Mouse (Mus musculus) neural tube, embryonic 10.5 days (tissue): Measurements from ENCODE around the gene Dscam.

Experiments used
- DNase-seq: peaks from one replicate; pipeline ENCODE4 v3.0.0-alpha.2; 2017; ENCODE audit warnings: low spot score; ENCODE audit errors: extremely low spot score

Dscam gene

GRCm38 (mm10) chr16:96779021-96779420 is 391.5 kb downstream of the Dscam start:
- no peak for DNase-seq

- DNase-seq, result no peak
Observed at GRCm38 (mm10) chr16:96774245-96774644, 396.3 kb downstream of the Dscam start.

GRCm38 (mm10) chr16:96767985-96768384 is 402.6 kb downstream of the Dscam start:
- no peak for DNase-seq

- DNase-seq, result no peak
Observed at GRCm38 (mm10) chr16:96767508-96767907, 403.0 kb downstream of the Dscam start.

GRCm38 (mm10) chr16:96761225-96761624 is 409.3 kb downstream of the Dscam start:
- no peak for DNase-seq

- no peak for DNase-seq
Observed at GRCm38 (mm10) chr16:96759081-96759603, 411.4 kb downstream of the Dscam start.

- no peak for DNase-seq
Observed at GRCm38 (mm10) chr16:96758381-96758780, 412.2 kb downstream of the Dscam start.

DNA sequence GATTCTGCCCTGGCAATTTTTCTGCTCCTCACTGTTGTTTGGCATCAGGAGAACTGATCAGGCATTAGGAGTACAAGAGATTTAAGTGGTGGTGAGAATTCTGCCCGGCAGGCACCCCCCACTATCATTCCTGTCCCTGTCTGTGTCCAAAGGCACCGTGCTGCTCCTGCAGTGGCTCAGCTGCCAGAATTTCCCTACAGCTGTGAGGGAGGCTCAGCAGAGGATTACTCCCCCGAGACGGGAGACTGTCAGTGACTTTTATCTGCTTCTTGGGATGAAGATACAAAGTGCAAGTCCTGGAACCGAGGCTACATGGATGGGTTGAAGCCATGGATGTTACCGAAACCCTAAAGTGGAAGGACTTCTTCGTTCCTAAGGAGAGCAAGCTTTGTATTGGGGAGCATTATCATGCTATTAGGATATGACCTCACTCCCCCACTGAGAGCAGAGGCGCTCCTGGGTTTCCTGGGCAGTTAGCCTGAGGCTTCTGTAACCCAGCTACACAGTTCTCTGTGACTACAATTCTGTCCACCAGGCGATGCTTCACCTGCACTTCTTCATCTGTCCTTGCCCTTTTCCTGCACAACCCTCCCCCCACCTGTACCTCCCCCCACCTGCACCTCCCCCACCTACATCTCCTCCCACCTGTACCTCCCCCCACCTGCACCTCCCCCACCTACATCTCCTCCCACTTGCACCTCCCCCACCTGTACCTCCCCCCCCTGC is 412.8 kb downstream of the Dscam start:
- DNase-seq, result no peak

GRCm38 (mm10) chr16:96756994-96757393 is 413.6 kb downstream of the Dscam start:
- DNase-seq, result no peak

DNA sequence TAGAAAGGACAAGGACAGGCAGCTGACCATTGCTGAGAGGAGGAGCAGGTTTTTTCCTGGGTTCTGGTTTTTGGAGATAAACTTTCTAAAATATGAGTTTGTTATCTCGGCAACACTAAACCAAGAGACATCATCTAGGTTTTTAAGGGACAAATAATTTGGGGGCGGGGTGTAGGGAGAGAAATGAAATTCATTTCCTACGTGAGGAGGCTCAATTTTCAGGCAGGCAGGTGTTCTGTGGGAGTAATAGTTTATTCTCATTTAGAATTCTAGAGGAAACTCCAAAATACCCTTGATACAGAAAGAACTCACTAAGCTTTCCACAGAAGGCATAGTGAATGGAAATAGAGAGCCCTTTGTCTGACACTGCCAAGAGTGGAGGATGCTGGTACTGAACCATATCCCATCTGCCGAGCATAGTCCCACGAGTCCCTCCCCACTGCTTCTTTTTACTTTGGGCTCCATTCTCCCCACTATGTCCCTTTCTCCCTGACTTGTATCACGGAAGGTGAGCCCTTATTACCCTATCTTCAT is 415.5 kb downstream of the Dscam start:
- DNase-seq, result no peak

DNA sequence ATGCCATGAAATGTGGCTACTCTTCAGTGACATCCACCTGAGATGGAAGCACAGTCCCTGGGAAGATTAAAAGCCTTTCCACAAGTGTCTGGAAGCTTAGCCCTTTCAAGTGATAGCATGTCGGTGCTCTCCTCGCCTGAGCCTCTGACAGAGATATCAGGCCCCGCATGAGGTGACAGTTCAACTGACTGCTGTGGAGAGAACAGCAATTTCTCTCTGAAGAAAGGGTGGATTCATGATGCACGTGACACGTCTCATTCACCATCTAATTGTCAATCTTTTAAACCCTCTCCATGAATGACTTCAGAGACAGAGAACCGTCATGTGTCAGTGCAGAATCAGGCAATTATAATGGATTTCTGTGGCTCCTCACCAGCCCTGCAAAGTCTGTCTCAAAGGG is 416.2 kb downstream of the Dscam start:
- no peak for DNase-seq

DNA sequence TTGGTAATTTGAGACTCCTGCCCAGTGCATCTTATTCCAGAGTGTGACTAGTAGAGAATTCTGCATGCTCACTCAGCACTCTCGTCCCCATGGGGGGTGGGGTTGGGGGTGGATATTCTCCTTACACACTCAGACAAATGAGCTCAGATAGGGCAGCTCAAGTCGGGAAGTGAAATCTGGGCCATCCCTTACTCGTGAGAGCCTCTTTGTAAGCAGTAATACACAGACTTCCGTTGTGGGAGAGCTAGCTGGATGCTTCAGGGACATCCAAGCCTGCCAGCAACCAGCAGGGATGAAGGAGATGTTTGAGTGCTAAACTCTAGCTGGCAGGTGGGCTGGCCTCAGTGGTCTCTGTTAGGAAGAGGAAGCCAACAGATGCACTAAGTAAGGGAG is 416.8 kb downstream of the Dscam start:
- DNase-seq, result no peak

DNA sequence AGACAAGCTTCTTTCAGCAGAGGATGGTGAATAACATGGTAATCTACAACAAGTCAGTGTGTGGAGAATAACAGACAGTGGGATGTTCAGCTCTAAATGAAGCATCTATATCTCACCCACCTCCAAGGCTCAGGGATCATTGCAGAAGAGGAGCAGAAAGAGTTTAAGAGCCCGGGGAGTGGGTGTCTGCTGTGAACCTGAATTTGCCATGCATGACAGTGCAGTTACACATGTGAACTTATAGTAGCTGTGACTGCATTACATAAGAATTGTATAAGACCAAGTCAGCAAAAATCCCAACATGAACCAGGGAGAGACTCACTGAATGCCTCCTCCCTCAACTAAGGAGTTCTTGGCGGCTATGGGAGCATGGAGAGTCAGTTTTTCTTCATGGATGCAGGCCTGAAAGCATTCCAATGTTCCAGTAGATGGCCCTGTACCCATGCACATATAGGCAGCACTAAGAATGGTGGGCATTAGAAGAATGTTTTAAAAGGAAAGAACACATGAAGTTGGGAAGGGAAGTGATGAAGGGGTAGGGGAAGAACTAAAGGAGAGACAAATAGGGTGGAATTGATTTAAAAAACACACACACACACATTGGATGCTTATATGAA is 417.3 kb downstream of the Dscam start:
- no peak for DNase-seq

DNA sequence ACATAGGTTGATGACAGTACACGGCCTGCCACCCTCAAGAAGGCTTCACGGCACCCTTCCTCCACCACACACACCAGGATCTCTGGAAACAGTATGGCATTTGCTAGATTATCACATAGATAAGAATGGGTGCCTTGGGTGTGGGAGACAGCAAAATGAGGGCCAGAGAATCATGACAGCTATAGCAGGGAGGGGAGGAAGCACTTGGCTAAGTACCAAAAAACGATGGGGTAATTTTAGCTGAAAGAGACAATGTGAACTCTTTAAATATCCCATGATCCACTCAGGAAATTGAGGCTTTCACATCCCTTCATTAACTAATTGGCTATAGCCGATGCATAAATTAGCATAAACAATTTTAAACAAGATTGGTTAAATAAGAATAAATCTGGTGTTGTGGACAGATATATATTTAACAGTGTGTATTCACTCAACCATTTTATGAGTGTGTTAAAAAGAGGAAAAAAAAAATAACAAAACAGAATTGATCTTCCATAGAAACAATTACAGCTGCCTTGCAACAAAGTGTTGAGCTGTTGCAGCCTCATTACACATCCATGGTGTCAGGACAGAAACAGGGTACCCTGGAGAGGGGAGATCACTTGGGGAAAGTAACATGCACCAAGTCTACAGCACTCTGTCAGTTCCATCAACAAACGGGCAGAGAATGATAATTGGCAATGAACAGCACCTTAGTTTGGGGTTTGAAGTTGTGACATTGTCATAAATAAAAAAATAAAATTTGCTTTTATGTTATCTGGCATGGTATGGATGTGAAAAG is 427.9 kb downstream of the Dscam start:
- DNase-seq, result no peak

DNA sequence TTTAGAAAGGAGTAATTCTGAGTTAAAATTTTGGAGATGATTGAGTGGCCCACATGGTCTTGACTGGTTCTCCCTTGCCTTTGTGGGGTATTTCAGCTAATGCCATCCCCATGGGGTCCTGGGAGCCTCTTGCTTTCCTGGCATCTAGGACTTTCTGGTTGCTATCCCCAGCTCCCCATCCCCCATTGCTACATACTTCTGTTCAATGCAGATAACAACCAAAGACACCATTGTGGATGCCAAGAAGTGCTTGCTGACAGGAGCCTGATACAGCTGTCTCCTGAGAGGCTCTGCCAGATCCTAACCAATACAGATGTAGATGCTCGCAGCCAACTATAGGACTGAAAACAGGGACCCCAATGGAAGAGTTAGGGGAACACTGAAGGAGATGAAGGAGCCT is 429.2 kb downstream of the Dscam start:
- DNase-seq, result no peak

DNA sequence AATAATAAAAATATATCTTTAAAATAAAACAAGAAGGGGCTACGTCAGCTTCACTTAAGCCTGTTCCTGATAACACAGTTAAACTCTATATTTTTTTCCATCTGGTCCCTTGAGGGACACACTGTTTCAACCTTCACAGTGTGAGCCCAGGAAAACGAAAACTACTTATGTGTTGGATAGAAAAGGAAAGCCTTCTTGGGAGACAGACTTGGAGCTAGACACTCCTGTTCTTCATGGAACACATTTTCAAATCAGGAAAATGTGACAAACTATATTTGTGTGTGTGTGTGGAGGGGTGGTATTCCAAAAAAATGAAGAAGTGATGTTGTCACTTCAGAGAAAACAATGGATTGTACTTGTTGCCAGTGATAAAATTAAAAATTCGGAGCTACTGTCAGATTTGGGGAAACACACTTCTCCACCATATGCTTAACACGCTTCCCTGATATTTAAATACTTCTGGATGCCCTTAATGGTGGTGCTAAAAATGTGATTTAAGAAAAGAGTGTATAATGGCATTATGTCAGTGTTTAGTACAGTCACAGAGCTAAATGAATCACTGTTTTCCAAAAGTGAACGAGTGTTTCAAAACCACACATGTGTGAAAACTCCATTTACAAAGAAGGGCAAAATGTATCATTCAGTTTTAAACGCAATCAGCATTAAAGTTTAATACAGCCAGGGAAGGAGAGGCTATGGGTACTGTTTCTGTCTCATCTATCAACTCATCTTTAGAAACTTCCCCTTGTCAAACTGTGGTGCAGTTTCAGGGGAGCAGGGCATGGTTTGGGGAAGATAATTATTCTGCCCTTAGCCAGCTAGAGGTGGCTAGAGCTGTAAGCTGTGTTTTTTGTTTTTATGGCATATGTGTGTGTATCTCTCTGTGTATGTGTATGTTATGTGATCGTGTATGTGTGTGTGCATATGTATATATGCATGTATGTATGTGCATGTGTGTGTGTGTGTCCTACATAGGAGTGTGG is 430.2 kb downstream of the Dscam start:
- DNase-seq, result no peak

GRCm38 (mm10) chr16:96736501-96736900 is 434.1 kb downstream of the Dscam start:
- no peak for DNase-seq

DNA sequence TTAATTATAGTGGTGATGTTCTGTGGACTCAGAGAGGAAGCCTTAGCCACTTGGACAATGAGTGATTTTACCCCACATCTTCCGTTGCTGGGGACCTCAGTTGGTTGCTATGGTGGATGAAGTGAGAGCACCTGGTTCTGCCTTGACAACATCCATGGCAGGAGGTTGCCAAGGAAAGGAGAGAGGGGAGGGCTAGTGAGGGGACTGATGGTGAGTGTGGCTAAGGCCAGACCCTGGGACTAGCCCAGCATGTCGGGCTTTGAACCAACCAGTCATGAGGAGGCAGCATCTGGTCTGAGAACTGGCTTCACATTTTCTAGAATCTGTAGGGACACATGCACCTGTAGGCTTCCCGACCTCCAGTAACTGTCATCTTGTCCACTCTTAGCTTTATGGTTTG is 439.7 kb downstream of the Dscam start:
- no peak for DNase-seq

GRCm38 (mm10) chr16:96727836-96728774 is 442.4 kb downstream of the Dscam start:
- DNase-seq, result no peak
